Mouse (Mus musculus) bone marrow, adult 2 months (tissue): ENCODE measurements at regions not wholly inside any gene's neighbourhood (a gene's known extent, or its start where the extent isn't known, plus 50 kb on each side); places are given as distances from the start of the nearest gene placed in this dataset.
"Not testable (repeated sequence)": the region's sequence is repeated elsewhere in the genome, so short reads cannot be mapped to it uniquely, and the experiment has no call there.

Source experiments
- H3K27ac ChIP-seq: fragments of 200-500 bp; 2 replicates; pipeline ENCODE4 v1.5.1; 2012; ENCODE audit warnings: low read depth, mild to moderate bottlenecking, control low read depth, inconsistent platforms, low read length; ENCODE audit not compliant: control insufficient read depth, poor library complexity, insufficient read depth
- H3K4me1 ChIP-seq: fragments of 200-500 bp; 2 replicates; pipeline ENCODE4 v1.6.1; 2011; ENCODE audit warnings: low read length; ENCODE audit not compliant: control insufficient read depth, insufficient read depth
- H3K4me3 ChIP-seq: fragments of 200-500 bp; replicated peaks from 2 replicates; pipeline ENCODE3; 2011; ENCODE audit warnings: mild to moderate bottlenecking, low read depth, low read length, control low read depth; ENCODE audit not compliant: control insufficient read depth
- CTCF ChIP-seq: fragments of 200-500 bp; IDR thresholded peaks from 2 replicates; pipeline ENCODE4 v1.5.1; 2011; ENCODE audit warnings: low read length, control low read depth; ENCODE audit not compliant: control insufficient read depth, insufficient read depth
- POLR2A ChIP-seq: fragments of 200-500 bp; IDR thresholded peaks from 2 replicates; pipeline ENCODE4 v1.6.1; 2011; ENCODE audit warnings: low read depth, mild to moderate bottlenecking, control low read depth, low read length, borderline replicate concordance; ENCODE audit not compliant: control insufficient read depth
- WGBS: fragments of 180-500 bp; shearing (Covaris S2); methylation state at CpG from one replicate; pipeline ENCODE4 v1.1.7; 2018; 5-methylcytosine and 5-hydroxymethylcytosine counted together

GRCm38 (mm10) chr13:5373191-5373590 is 488.1 kb upstream of the Klf6 start:
- no peak overlapping the region for H3K4me3 ChIP-seq
- H3K4me1 ChIP-seq = no peaks in the 10 kb centered on the region
- H3K27ac ChIP-seq = no peak overlapping the region
- TF ChIP-seq CTCF (no peak), POLR2A (no peak)

DNA sequence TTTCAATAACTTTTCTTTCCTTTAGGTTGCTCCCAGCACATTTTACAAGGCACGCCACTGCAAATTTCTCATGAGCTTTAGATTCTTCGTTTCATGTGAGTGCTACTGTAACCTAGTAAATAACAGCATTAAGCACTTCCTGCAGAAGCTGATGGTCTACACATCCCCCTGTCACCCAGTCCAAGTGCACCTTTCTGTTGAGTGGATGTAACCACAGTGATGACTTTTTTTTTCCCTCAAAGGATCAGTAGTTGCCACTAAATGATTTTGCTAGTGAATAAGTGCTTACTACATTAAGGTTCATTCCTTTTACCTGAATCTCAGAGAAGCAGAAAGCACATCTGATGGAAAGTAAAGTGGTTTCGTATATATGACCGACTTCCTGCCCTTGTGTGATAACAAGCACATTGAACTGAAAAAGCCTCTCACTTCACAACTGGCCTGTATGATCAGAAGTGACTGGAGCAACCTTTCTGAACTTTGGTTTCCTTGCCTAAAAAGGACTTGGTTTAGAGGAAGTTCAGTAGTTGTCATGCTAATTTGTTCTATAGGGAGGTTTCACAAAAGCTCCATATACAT is 453.0 kb upstream of the Klf6 start:
- H3K4me1 ChIP-seq = no peaks in the 10 kb centered on the region
- 70% methylated on average over 4 of the region's 4 CpGs for WGBS
- no peak overlapping the region for H3K4me3 ChIP-seq
- TF ChIP-seq CTCF (no peak), POLR2A (no peak)
- H3K27ac ChIP-seq = no peak overlapping the region

DNA sequence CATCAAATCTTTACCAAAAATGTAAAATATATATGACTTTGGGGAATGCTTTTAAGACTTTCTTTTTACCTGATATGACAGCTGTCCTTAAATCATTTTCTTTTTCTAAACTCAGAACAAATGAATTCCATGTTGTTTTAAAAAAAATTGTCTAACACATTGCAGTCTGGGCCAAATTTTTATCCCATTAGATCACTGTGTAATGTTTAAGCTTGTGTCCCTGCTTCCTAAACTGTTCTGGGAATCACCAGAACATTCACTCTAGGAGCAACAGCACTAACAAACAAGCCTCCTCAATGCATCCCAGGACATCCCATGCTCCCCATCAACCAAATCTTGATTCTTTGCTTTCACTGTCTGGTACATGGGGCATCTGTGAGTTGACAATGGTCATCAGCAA is 449.2 kb upstream of the Klf6 start:
- H3K27ac ChIP-seq = no peak overlapping the region
- TF ChIP-seq POLR2A (no peak), CTCF (no peak)
- no peaks in the 10 kb centered on the region for H3K4me1 ChIP-seq
- H3K4me3 ChIP-seq = no peak overlapping the region

DNA sequence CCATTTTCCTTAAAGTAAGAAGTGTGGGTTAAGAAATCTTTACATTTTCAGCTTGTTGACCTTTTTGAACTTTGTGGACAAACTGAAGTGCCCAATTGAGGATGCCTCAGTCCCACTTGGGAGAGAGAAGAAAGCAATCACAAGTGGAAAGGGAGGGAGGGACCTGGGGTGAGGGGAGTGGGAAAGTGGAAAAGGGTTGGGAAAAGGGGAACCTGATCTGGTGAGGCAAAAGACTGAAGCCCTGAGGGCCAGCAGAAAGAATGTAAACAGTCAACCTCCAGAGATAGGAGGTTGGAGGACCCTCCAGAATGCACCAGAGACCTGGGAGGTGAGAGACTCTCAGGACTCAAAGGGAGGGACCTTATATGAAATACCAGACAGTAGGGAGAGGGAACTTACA is 448.3 kb upstream of the Klf6 start:
- H3K4me1 ChIP-seq, H3K4me3 ChIP-seq, H3K27ac ChIP-seq: not testable (repeated sequence)

GRCm38 (mm10) chr13:5424110-5424509 is 437.2 kb upstream of the Klf6 start:
- H3K4me1 ChIP-seq = no peaks in the 10 kb centered on the region
- H3K4me3 ChIP-seq = no peak overlapping the region
- 78% methylated on average over 1 of the region's 1 CpGs for WGBS
- H3K27ac ChIP-seq = no peak overlapping the region
- no peak for TF ChIP-seq POLR2A
- TF ChIP-seq CTCF = no peak

GRCm38 (mm10) chr13:5425491-5426232 is 435.6 kb upstream of the Klf6 start:
- no peak overlapping the region for H3K4me3 ChIP-seq
- TF ChIP-seq CTCF (no peak), POLR2A (no peak)
- no peaks in the 10 kb centered on the region for H3K4me1 ChIP-seq
- no peak overlapping the region for H3K27ac ChIP-seq
- WGBS = 74% methylated on average over 9 of the region's 9 CpGs

DNA sequence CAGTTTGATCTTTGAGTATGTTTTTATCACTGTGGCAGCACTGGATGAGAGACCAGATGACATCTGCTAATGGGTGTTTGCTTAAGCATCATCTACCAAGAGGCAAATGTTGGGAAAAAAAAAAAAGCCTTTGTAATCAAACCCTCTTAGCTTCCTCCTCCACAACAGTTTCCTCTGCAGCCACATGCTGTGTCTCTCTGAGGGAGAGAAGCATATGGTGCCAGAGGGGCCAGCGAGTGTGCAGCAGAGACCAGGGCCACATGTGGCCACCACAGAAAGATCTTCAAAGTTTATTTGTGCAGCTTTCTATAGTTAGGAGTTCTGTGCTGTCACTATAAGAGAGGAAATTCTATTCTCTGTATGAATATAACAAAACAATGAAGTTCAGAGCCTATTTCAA is 427.6 kb upstream of the Klf6 start:
- Histone ChIP-seq H3K4me3 (no peak overlapping the region), H3K4me1 (no peaks in the 10 kb centered on the region), H3K27ac (no peak overlapping the region)
- TF ChIP-seq CTCF = no peak
- no peak for TF ChIP-seq POLR2A
- WGBS = 38% methylated on average over 1 of the region's 1 CpGs

- H3K4me1 ChIP-seq = no peaks in the 10 kb centered on the region
- no peak for TF ChIP-seq CTCF
- TF ChIP-seq POLR2A = no peak
- no peak overlapping the region for H3K4me3 ChIP-seq
- H3K27ac ChIP-seq = no peak overlapping the region
Measured at GRCm38 (mm10) chr13:5435131-5435530, 426.2 kb upstream of the Klf6 start.

- WGBS = 60% methylated on average over 2 of the region's 2 CpGs
- TF ChIP-seq POLR2A (no peak), CTCF (no peak)
- no peak overlapping the region for H3K27ac ChIP-seq
- no peaks in the 10 kb centered on the region for H3K4me1 ChIP-seq
- H3K4me3 ChIP-seq = no peak overlapping the region
Measured at GRCm38 (mm10) chr13:5436191-5436590, 425.1 kb upstream of the Klf6 start.
